Mouse (Mus musculus) forebrain, embryonic 15.5 days (tissue): ENCODE results near the gene Sars2. TPM values are rescaled to one million over a fixed set of nuclear protein-coding genes. Genes with fewer than 3 reads are reported as not detected.
A peak's percentile ranks its signal among the peaks of the same experiment; 100 is the strongest.

Experiments
- ATAC-seq: fragments of 200-750 bp; cut with Nextera tagmentation; replicated peaks from 2 replicates; pipeline ENCODE4 v1.8.0; 2017; ENCODE audit warnings: mild to moderate bottlenecking, moderate TSS enrichment, moderate library complexity
- H3K27ac ChIP-seq: fragments of 300-500 bp; sonication (generic); replicated peaks from 2 replicates; pipeline ENCODE4 v1.5.1; 2015; ENCODE audit warnings: mild to moderate bottlenecking, inconsistent platforms
- H3K27me3 ChIP-seq: fragments of 300-500 bp; sonication (generic); 2 replicates; pipeline ENCODE4 v1.6.1; 2015; ENCODE audit warnings: inconsistent platforms
- H3K36me3 ChIP-seq: fragments of 300-500 bp; sonication (generic); 2 replicates; pipeline ENCODE4 v1.6.1; 2015; ENCODE audit warnings: mild to moderate bottlenecking, inconsistent platforms
- H3K4me1 ChIP-seq: fragments of 300-500 bp; sonication (generic); 2 replicates; pipeline ENCODE4 v1.6.1; 2015; ENCODE audit warnings: inconsistent platforms
- H3K4me2 ChIP-seq: fragments of 300-500 bp; sonication (generic); replicated peaks from 2 replicates; pipeline ENCODE4 v1.6.1; 2015; ENCODE audit warnings: mild to moderate bottlenecking, inconsistent platforms
- H3K4me3 ChIP-seq: fragments of 300-500 bp; sonication (generic); 2 replicates; pipeline ENCODE4 v1.5.1; 2015; ENCODE audit warnings: mild to moderate bottlenecking, inconsistent platforms
- H3K9ac ChIP-seq: fragments of 300-500 bp; sonication (generic); replicated peaks from 2 replicates; pipeline ENCODE4 v1.6.1; 2015; ENCODE audit warnings: mild to moderate bottlenecking, inconsistent platforms
- H3K9me3 ChIP-seq: fragments of 300-500 bp; sonication (generic); 2 replicates; pipeline ENCODE4 v1.6.1; 2016; ENCODE audit warnings: inconsistent platforms
- WGBS: fragments of 180-500 bp; shearing (Covaris S2); methylation state at CpG from one replicate; pipeline ENCODE4 v1.1.7; 2015; ENCODE audit warnings: mixed read lengths; 5-methylcytosine and 5-hydroxymethylcytosine counted together
- polyA plus RNA-seq: library from polyadenylated mRNA; unstranded; fragments of >200 nt; fragmentation: Nextera tagmentation; extraction: Ambion mirVana; gene quantifications from 2 replicates; pipeline ENCODE4 v1.2.1, GENCODE M21; 2015

The Sars2 gene
- polyA plus RNA-seq, 1 experiment from 2014 or later, result 18.6 TPM

GRCm38 (mm10) chr7:28766910-28767309 is 25.1 kb downstream of the Sars2 start:
- H3K27ac ChIP-seq, result no peak overlapping the region
- peak overlapping the region; percentile 61 for H3K4me2 ChIP-seq
- no peaks in the 10 kb centered on the region for H3K27me3 ChIP-seq
- no peaks in the 10 kb centered on the region for H3K9me3 ChIP-seq
- ATAC-seq, result peak; percentile 21
- H3K4me1 ChIP-seq, result peaks cover 30% of the 10 kb centered on the region
- H3K36me3 ChIP-seq, result peaks cover 4% of the 10 kb centered on the region; the same call in 1 of the 2 replicates
- 2% methylated on average over 14 of the region's 14 CpGs for WGBS
- H3K9ac ChIP-seq, result peak overlapping the region; percentile 57
- peak overlapping the region; percentile 61 for H3K4me3 ChIP-seq

DNA sequence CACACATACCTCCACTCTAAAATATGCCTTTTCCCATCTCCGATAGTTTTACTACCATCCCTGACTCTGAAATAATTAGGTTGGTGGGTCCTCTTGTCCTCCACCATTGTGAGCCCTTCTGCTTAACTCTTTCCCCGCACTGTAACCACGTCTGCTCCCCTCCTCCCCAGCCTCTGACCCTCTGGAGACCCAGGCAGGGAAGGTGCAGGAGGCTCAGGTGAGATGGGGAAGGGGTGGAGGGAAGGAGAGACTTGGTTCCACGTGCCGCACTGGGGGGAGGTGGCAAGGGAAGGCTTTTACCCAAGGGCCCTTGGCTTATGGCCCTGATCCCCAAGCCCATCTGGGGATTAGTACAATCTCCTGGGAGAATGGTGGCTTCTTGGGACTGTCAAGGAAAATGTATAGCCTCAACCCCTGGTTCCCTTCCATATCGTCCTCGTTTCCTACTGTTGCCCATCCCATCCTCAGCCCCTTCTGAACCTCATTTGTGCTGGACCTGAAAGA is 25.7 kb downstream of the Sars2 start, which contains the start of gene Nfkbib:
TSS of gene Nfkbib (minus strand) at position 51 of the 504 bp plus-strand sequence.
- Histone ChIP-seq H3K27ac (no peak within 1 kb of the TSS), H3K9me3 (no peaks in the 10 kb centered on the region), H3K4me3 (peak within 1 kb of the TSS; percentile 61), H3K9ac (peak within 1 kb of the TSS; percentile 60), H3K36me3 (peaks cover 3% of the 10 kb centered on the region; the same call in 1 of the 2 replicates), H3K27me3 (no peaks in the 10 kb centered on the region), H3K4me1 (peaks cover 30% of the 10 kb centered on the region), H3K4me2 (peak within 1 kb of the TSS; percentile 61)
- no peak for ATAC-seq
- 57% methylated on average over 7 of the region's 7 CpGs for whole genome bisulfite sequencing

DNA sequence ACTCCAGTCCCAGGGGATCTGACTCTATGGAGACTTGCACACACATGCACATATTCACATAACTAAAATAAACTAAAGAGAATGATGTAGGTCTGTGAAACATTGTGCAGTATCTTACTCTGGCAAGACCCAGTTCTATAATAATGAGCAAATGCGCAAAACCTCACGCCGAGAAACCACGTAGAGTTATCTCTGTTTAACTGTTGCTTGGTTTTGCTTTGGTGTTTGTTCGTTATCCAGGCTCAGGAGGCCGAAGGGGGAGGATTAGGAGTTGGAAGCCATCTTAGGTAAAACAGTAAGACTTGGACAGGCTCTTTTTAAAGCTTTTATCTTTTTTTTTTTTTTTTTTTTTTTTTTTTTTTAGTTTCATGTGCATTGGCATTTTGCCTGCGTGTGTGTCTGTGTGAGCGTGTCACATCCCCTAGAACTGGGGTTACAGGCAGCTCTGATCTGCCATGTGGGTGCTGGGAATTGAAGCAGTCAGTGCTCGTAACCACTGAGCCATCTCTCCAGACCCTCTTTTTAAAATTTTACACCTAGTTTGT is 27.7 kb downstream of the Sars2 start:
- Histone ChIP-seq H3K9me3 (no peaks in the 10 kb centered on the region), H3K9ac (no peak overlapping the region), H3K4me1 (peaks cover 30% of the 10 kb centered on the region), H3K27me3 (no peaks in the 10 kb centered on the region), H3K36me3 (no peaks in the 10 kb centered on the region), H3K4me2 (no peak overlapping the region), H3K27ac (no peak overlapping the region), H3K4me3 (no peak overlapping the region)
- ATAC-seq, result no peak
- 87% methylated on average over 9 of the region's 9 CpGs for WGBS

GRCm38 (mm10) chr7:28770309-28770708 is 28.5 kb downstream of the Sars2 start:
- Histone ChIP-seq H3K4me3 (no peak overlapping the region), H3K27me3 (no peaks in the 10 kb centered on the region), H3K27ac (no peak overlapping the region), H3K9ac (no peak overlapping the region), H3K9me3 (no peaks in the 10 kb centered on the region), H3K4me1 (peaks cover 23% of the 10 kb centered on the region), H3K36me3 (no peaks in the 10 kb centered on the region), H3K4me2 (no peak overlapping the region)
- no peak for ATAC-seq
- WGBS, result 91% methylated on average over 3 of the region's 3 CpGs

DNA sequence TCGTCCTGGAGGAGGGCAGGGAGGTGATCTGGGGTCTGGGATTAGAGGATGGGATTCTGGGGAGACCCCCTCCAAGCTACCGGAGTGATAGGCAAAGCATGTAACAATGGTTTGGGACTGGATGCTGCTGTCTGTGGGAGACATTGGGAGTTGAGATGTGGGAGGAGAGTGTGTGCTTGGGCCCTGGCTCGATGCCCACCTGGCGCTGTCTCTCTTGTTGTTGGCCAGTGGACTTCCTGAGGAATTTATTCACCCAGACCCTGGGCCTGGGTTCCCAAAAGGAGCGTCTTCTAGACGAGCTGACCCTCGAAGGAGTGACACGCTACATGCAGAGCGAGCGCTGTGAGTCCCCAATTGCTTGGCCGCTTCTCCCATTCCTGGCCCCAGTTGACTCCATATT is 30.1 kb downstream of the Sars2 start:
- H3K4me1 ChIP-seq, result peaks cover 15% of the 10 kb centered on the region
- WGBS, result 90% methylated on average over 11 of the region's 11 CpGs
- H3K4me3 ChIP-seq, result no peak overlapping the region
- no peak for ATAC-seq
- 0 out of 2 replicates have a peak, but pooled peaks cover 5% of the 10 kb centered on the region for H3K36me3 ChIP-seq
- no peak overlapping the region for H3K4me2 ChIP-seq
- H3K9me3 ChIP-seq, result no peaks in the 10 kb centered on the region
- H3K9ac ChIP-seq, result no peak overlapping the region
- H3K27ac ChIP-seq, result no peak overlapping the region
- H3K27me3 ChIP-seq, result no peaks in the 10 kb centered on the region

GRCm38 (mm10) chr7:28773163-28773562 is 31.4 kb downstream of the Sars2 start:
- H3K4me1 ChIP-seq, result peaks cover 3% of the 10 kb centered on the region
- no peaks in the 10 kb centered on the region for H3K9me3 ChIP-seq
- ATAC-seq, result no peak
- H3K36me3 ChIP-seq, result 0 out of 2 replicates have a peak, but pooled peaks cover 8% of the 10 kb centered on the region
- no peak overlapping the region for H3K27ac ChIP-seq
- H3K4me3 ChIP-seq, result no peak overlapping the region
- H3K27me3 ChIP-seq, result no peaks in the 10 kb centered on the region
- H3K9ac ChIP-seq, result no peak overlapping the region
- H3K4me2 ChIP-seq, result no peak overlapping the region
- WGBS, result 71% methylated on average over 3 of the region's 3 CpGs

- WGBS, result 74% methylated on average over 12 of the region's 12 CpGs
- Histone ChIP-seq H3K9me3 (no peaks in the 10 kb centered on the region), H3K36me3 (0 out of 2 replicates have a peak, but pooled peaks cover 10% of the 10 kb centered on the region), H3K4me3 (no peak overlapping the region), H3K4me1 (no peaks in the 10 kb centered on the region), H3K9ac (no peak overlapping the region), H3K27ac (no peak overlapping the region), H3K4me2 (no peak overlapping the region), H3K27me3 (no peaks in the 10 kb centered on the region)
- no peak for ATAC-seq
Measured at GRCm38 (mm10) chr7:28774164-28774563, 32.4 kb downstream of the Sars2 start.

- Histone ChIP-seq H3K4me3 (no peak overlapping the region), H3K4me2 (no peak overlapping the region), H3K27ac (no peak overlapping the region), H3K9me3 (no peaks in the 10 kb centered on the region), H3K4me1 (peaks cover 1% of the 10 kb centered on the region), H3K9ac (no peak overlapping the region), H3K36me3 (0 out of 2 replicates have a peak, but pooled peaks cover 10% of the 10 kb centered on the region), H3K27me3 (no peaks in the 10 kb centered on the region)
- WGBS, result 81% methylated on average over 7 of the region's 7 CpGs
- ATAC-seq, result no peak
Measured at GRCm38 (mm10) chr7:28775129-28775528, 33.3 kb downstream of the Sars2 start.

DNA sequence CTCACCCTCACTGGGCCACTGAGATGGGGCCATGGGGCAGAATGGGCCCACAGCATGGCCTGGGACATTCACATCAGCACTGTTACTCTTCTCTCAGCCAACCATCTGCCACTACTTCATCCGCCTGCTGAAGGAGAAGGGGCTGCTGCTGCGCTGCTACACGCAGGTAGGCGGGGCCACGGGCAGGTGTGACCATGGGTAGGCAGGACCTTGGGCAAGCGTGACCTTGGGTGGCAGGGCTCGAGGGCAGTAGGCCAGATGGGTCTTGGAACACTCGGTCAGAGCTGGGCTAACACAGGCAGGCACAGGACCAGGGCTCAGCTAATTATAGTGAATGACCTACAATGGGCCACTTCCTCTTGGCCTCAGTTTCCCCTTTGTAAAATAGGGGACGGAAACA is 37.0 kb downstream of the Sars2 start:
- Histone ChIP-seq H3K4me1 (peaks cover 4% of the 10 kb centered on the region), H3K9ac (no peak overlapping the region), H3K4me2 (no peak overlapping the region), H3K27me3 (no peaks in the 10 kb centered on the region), H3K36me3 (peaks cover 22% of the 10 kb centered on the region; the same call in 1 of the 2 replicates), H3K4me3 (no peak overlapping the region), H3K27ac (no peak overlapping the region), H3K9me3 (no peaks in the 10 kb centered on the region)
- ATAC-seq, result no peak
- WGBS, result 88% methylated on average over 9 of the region's 9 CpGs

- Histone ChIP-seq H3K9ac (no peak overlapping the region), H3K4me1 (peaks cover 4% of the 10 kb centered on the region), H3K27ac (peak overlapping the region; percentile 55; the same call in 1 of the 2 replicates), H3K36me3 (peaks cover 22% of the 10 kb centered on the region; the same call in 1 of the 2 replicates), H3K4me2 (no peak overlapping the region), H3K4me3 (no peak overlapping the region), H3K27me3 (no peaks in the 10 kb centered on the region), H3K9me3 (no peaks in the 10 kb centered on the region)
- ATAC-seq, result peak; percentile 65
- WGBS, result 43% methylated on average over 6 of the region's 6 CpGs
Measured at GRCm38 (mm10) chr7:28780067-28780658, 38.4 kb downstream of the Sars2 start.

DNA sequence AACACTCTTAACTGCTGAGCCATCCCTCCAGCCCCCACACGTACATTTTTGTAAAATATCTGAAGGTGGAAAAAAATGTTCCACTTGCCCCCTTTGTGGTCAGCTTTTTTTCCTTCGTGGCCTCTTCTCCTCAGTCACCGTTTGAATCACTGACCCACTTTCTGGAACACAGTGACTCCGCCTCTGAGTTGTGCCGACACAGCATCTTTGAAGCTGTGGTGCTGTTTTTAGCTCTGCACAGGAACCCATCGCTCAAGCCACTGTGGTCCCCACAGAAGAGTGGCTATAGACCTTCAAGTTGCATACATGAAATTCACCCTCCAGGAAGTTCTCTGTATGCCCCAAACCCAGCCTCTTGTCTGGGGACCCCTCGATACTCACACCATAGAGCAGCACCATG is 39.1 kb downstream of the Sars2 start:
- H3K36me3 ChIP-seq, result peaks cover 21% of the 10 kb centered on the region; the same call in 1 of the 2 replicates
- no peak overlapping the region for H3K27ac ChIP-seq
- 88% methylated on average over 7 of the region's 7 CpGs for whole genome bisulfite sequencing
- no peak for ATAC-seq
- H3K4me3 ChIP-seq, result no peak overlapping the region
- no peaks in the 10 kb centered on the region for H3K9me3 ChIP-seq
- H3K4me2 ChIP-seq, result no peak overlapping the region
- no peak overlapping the region for H3K9ac ChIP-seq
- H3K27me3 ChIP-seq, result no peaks in the 10 kb centered on the region
- H3K4me1 ChIP-seq, result peaks cover 4% of the 10 kb centered on the region

GRCm38 (mm10) chr7:28781261-28781663 is 39.5 kb downstream of the Sars2 start:
- no peak overlapping the region for H3K4me3 ChIP-seq
- H3K27ac ChIP-seq, result no peak overlapping the region
- peaks cover 4% of the 10 kb centered on the region for H3K4me1 ChIP-seq
- no peak for ATAC-seq
- peaks cover 19% of the 10 kb centered on the region; the same call in 1 of the 2 replicates for H3K36me3 ChIP-seq
- H3K9me3 ChIP-seq, result no peaks in the 10 kb centered on the region
- 86% methylated on average over 8 of the region's 8 CpGs for WGBS
- H3K9ac ChIP-seq, result no peak overlapping the region
- H3K27me3 ChIP-seq, result no peaks in the 10 kb centered on the region
- H3K4me2 ChIP-seq, result no peak overlapping the region
